Mouse (Mus musculus): Measurements from ENCODE around the gene Ggt1. TPM values are rescaled to one million over a fixed set of nuclear protein-coding genes. Genes with fewer than 3 reads are reported as not detected.

Ggt1 gene
- polyA plus RNA-seq, 1 experiment from 2014 or later = 2.0 TPM

- H3K4me3 ChIP-seq = no peak overlapping the region
- ATAC-seq (ENCODE audit: low FRiP score) = no peak
- WGBS = 94% methylated on average over 4 of the region's 4 CpGs
- H3K27me3 ChIP-seq = no peaks in the 10 kb centered on the region
- H3K36me3 ChIP-seq = no peaks in the 10 kb centered on the region
- no peak overlapping the region for H3K4me2 ChIP-seq (replicated peaks)
- no peaks in the 10 kb centered on the region for H3K9me3 ChIP-seq (replicated peaks)
- no peak overlapping the region for H3K9ac ChIP-seq
- H3K4me1 ChIP-seq = no peaks in the 10 kb centered on the region
- H3K27ac ChIP-seq = no peak overlapping the region
Observed at GRCm38 (mm10) chr10:75616044-75616443, 54.6 kb downstream of the Ggt1 start.

- H3K36me3 ChIP-seq = no peaks in the 10 kb centered on the region
- no peak overlapping the region for H3K27ac ChIP-seq
- no peak overlapping the region for H3K9ac ChIP-seq
- H3K4me1 ChIP-seq = no peaks in the 10 kb centered on the region
- H3K4me3 ChIP-seq = no peak overlapping the region
- 54% methylated on average over 3 of the region's 3 CpGs for WGBS
- no peaks in the 10 kb centered on the region for H3K27me3 ChIP-seq
- ATAC-seq (ENCODE audit: low FRiP score) = no peak
- 0 out of 2 replicates have a peak, but pooled peaks cover 5% of the 10 kb centered on the region for H3K9me3 ChIP-seq (replicated peaks)
- H3K4me2 ChIP-seq (replicated peaks) = no peak overlapping the region
Observed at GRCm38 (mm10) chr10:75620818-75621217, 59.4 kb downstream of the Ggt1 start.

GRCm38 (mm10) chr10:75625920-75626319, 64.5 kb downstream of the Ggt1 start:
- no peak overlapping the region for H3K4me3 ChIP-seq
- H3K36me3 ChIP-seq = no peaks in the 10 kb centered on the region
- no peaks in the 10 kb centered on the region for H3K4me1 ChIP-seq
- H3K4me2 ChIP-seq (replicated peaks) = no peak overlapping the region
- H3K9me3 ChIP-seq (replicated peaks) = 0 out of 2 replicates have a peak, but pooled peaks cover 5% of the 10 kb centered on the region
- no peak overlapping the region for H3K27ac ChIP-seq
- 64% methylated on average over 6 of the region's 6 CpGs for WGBS
- no peak overlapping the region for H3K9ac ChIP-seq
- no peak for ATAC-seq (ENCODE audit: low FRiP score)
- no peaks in the 10 kb centered on the region for H3K27me3 ChIP-seq

GRCm38 (mm10) chr10:75626991-75627390, 65.6 kb downstream of the Ggt1 start:
- ATAC-seq (ENCODE audit: low FRiP score) = no peak
- no peaks in the 10 kb centered on the region for H3K36me3 ChIP-seq
- no peak overlapping the region for H3K4me2 ChIP-seq (replicated peaks)
- H3K4me1 ChIP-seq = no peaks in the 10 kb centered on the region
- no peak overlapping the region for H3K4me3 ChIP-seq
- 75% methylated on average over 3 of the region's 3 CpGs for WGBS
- no peak overlapping the region for H3K9ac ChIP-seq
- H3K27ac ChIP-seq = no peak overlapping the region
- no peaks in the 10 kb centered on the region for H3K27me3 ChIP-seq
- 0 out of 2 replicates have a peak, but pooled peaks cover 3% of the 10 kb centered on the region for H3K9me3 ChIP-seq (replicated peaks)

- Histone ChIP-seq H3K4me2 (replicated peaks) (no peak overlapping the region), H3K9me3 (replicated peaks) (no peaks in the 10 kb centered on the region), H3K4me3 (no peak overlapping the region), H3K36me3 (no peaks in the 10 kb centered on the region), H3K27ac (no peak overlapping the region), H3K27me3 (no peaks in the 10 kb centered on the region), H3K4me1 (no peaks in the 10 kb centered on the region), H3K9ac (no peak overlapping the region)
- WGBS = 93% methylated on average over 3 of the region's 3 CpGs
- no peak for ATAC-seq (ENCODE audit: low FRiP score)
Observed at GRCm38 (mm10) chr10:75627490-75627889, 66.1 kb downstream of the Ggt1 start.

- Histone ChIP-seq H3K9me3 (replicated peaks) (no peaks in the 10 kb centered on the region), H3K4me2 (replicated peaks) (no peak overlapping the region), H3K4me3 (no peak overlapping the region), H3K27ac (no peak overlapping the region), H3K36me3 (no peaks in the 10 kb centered on the region), H3K4me1 (no peaks in the 10 kb centered on the region), H3K9ac (no peak overlapping the region), H3K27me3 (no peaks in the 10 kb centered on the region)
- WGBS = 38% methylated on average over 5 of the region's 5 CpGs
- no peak for ATAC-seq (ENCODE audit: low FRiP score)
Observed at GRCm38 (mm10) chr10:75632633-75633032, 71.2 kb downstream of the Ggt1 start.

GRCm38 (mm10) chr10:75633048-75633447, 71.6 kb downstream of the Ggt1 start:
- Histone ChIP-seq H3K9me3 (replicated peaks) (no peaks in the 10 kb centered on the region), H3K9ac (no peak overlapping the region), H3K36me3 (no peaks in the 10 kb centered on the region), H3K4me1 (no peaks in the 10 kb centered on the region), H3K4me2 (replicated peaks) (no peak overlapping the region), H3K27me3 (no peaks in the 10 kb centered on the region), H3K27ac (no peak overlapping the region), H3K4me3 (no peak overlapping the region)
- 77% methylated on average over 5 of the region's 5 CpGs for WGBS
- no peak for ATAC-seq (ENCODE audit: low FRiP score)

GRCm38 (mm10) chr10:75633576-75634139, 72.3 kb downstream of the Ggt1 start:
- Histone ChIP-seq H3K36me3 (no peaks in the 10 kb centered on the region), H3K27me3 (no peaks in the 10 kb centered on the region), H3K9ac (no peak overlapping the region), H3K4me3 (no peak overlapping the region), H3K4me2 (replicated peaks) (no peak overlapping the region), H3K9me3 (replicated peaks) (no peaks in the 10 kb centered on the region), H3K27ac (no peak overlapping the region), H3K4me1 (no peaks in the 10 kb centered on the region)
- no peak for ATAC-seq (ENCODE audit: low FRiP score)
- WGBS = 77% methylated on average over 14 of the region's 14 CpGs

GRCm38 (mm10) chr10:75634610-75635009, 73.2 kb downstream of the Ggt1 start:
- Histone ChIP-seq H3K9me3 (replicated peaks) (no peaks in the 10 kb centered on the region), H3K27me3 (no peaks in the 10 kb centered on the region), H3K4me1 (no peaks in the 10 kb centered on the region), H3K36me3 (no peaks in the 10 kb centered on the region), H3K9ac (no peak overlapping the region), H3K4me3 (no peak overlapping the region), H3K4me2 (replicated peaks) (no peak overlapping the region), H3K27ac (no peak overlapping the region)
- ATAC-seq (ENCODE audit: low FRiP score) = no peak
- WGBS = 93% methylated on average over 8 of the region's 8 CpGs

- Histone ChIP-seq H3K27ac (no peak overlapping the region), H3K4me1 (no peaks in the 10 kb centered on the region), H3K27me3 (no peaks in the 10 kb centered on the region), H3K4me2 (replicated peaks) (no peak overlapping the region), H3K9me3 (replicated peaks) (no peaks in the 10 kb centered on the region), H3K9ac (no peak overlapping the region), H3K36me3 (no peaks in the 10 kb centered on the region), H3K4me3 (no peak overlapping the region)
- 71% methylated on average over 14 of the region's 14 CpGs for WGBS
- no peak for ATAC-seq (ENCODE audit: low FRiP score)
Observed at GRCm38 (mm10) chr10:75635019-75635692, 73.8 kb downstream of the Ggt1 start.

GRCm38 (mm10) chr10:75635693-75636055, 74.3 kb downstream of the Ggt1 start:
- no peaks in the 10 kb centered on the region for H3K36me3 ChIP-seq
- WGBS = 3% methylated on average over 9 of the region's 9 CpGs
- no peaks in the 10 kb centered on the region for H3K27me3 ChIP-seq
- H3K4me3 ChIP-seq = no peak overlapping the region
- no peaks in the 10 kb centered on the region for H3K4me1 ChIP-seq
- H3K4me2 ChIP-seq (replicated peaks) = no peak overlapping the region
- H3K9me3 ChIP-seq (replicated peaks) = no peaks in the 10 kb centered on the region
- ATAC-seq (ENCODE audit: low FRiP score) = no peak
- no peak overlapping the region for H3K9ac ChIP-seq
- no peak overlapping the region for H3K27ac ChIP-seq
